Mouse (Mus musculus) hindbrain, embryonic 15.5 days (tissue): ENCODE measurements at regions not wholly inside any gene's neighbourhood (a gene's known extent, or its start where the extent isn't known, plus 50 kb on each side); places are given as distances from the start of the nearest gene placed in this dataset.

Experiments used
- ATAC-seq: fragments of 200-750 bp; cut with Nextera tagmentation; 2 replicates; pipeline ENCODE4 v1.8.0; 2017; ENCODE audit warnings: low read depth, moderate number of reproducible peaks, moderate TSS enrichment; ENCODE audit not compliant: low FRiP score
- H3K27ac ChIP-seq: fragments of 300-500 bp; sonication (generic); replicated peaks from 2 replicates; pipeline ENCODE4 v1.5.1; 2015; ENCODE audit warnings: mild to moderate bottlenecking, inconsistent platforms
- H3K27me3 ChIP-seq: fragments of 300-500 bp; sonication (generic); 2 replicates; pipeline ENCODE4 v1.6.1; 2015; ENCODE audit warnings: control low read depth, inconsistent platforms
- H3K36me3 ChIP-seq: fragments of 300-500 bp; sonication (generic); 2 replicates; pipeline ENCODE4 v1.6.1; 2015; ENCODE audit warnings: control low read depth, inconsistent platforms
- H3K4me1 ChIP-seq: fragments of 300-500 bp; sonication (generic); replicated peaks from 2 replicates; pipeline ENCODE4 v1.6.1; 2015; ENCODE audit warnings: control low read depth, inconsistent platforms
- H3K4me2 ChIP-seq: fragments of 300-500 bp; sonication (generic); 2 replicates; pipeline ENCODE4 v1.6.1; 2015; ENCODE audit warnings: moderate library complexity, mild to moderate bottlenecking, inconsistent platforms
- H3K4me3 ChIP-seq: fragments of 300-500 bp; sonication (generic); 2 replicates; pipeline ENCODE4 v1.5.1; 2015; ENCODE audit warnings: mild to moderate bottlenecking, inconsistent platforms
- H3K9ac ChIP-seq: fragments of 300-500 bp; sonication (generic); 2 replicates; pipeline ENCODE4 v1.6.1; 2015; ENCODE audit warnings: inconsistent platforms
- H3K9me3 ChIP-seq: fragments of 300-500 bp; sonication (generic); 2 replicates; pipeline ENCODE4 v1.6.1; 2016; ENCODE audit warnings: control low read depth, inconsistent platforms
- WGBS: fragments of 180-500 bp; shearing (Covaris S2); methylation state at CpG from one replicate; pipeline ENCODE4 v1.1.7; 2015; 5-methylcytosine and 5-hydroxymethylcytosine counted together

DNA sequence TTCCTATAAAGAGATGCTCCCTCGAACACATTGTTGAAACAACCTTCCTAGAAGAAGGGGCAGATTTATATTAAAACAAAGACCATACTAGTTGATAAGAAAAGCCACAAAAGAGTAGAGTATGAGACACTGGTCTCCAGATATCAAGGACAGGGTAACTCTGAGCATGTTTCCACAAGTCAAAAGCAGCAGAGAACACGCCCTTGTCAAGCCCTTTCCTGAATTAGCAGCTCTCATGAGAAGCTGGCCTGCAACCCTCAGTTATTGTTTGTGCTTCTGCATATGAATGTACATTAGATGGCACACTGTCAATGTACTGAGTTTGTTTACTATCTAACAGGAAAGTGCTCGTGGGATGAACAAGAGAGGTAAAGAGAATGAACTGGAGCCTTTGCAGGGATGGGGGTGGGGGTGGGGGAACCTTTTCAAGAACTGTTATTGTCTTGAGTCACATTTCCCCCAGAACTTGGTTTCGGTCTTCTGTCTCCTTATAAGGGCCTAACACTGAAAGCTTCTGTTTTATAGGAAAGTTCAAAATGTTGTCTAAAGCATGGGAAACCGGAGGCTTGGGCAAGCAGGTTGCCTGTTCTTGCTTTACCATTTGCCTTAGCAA lies 228.6 kb upstream of the Zpld1 start:
- no peaks in the 10 kb centered on the region for H3K27me3 ChIP-seq
- no peak for ATAC-seq
- no peaks in the 10 kb centered on the region for H3K36me3 ChIP-seq
- H3K4me3 ChIP-seq: no peak overlapping the region
- no peaks in the 10 kb centered on the region for H3K9me3 ChIP-seq
- no peak overlapping the region for H3K4me2 ChIP-seq
- no peak overlapping the region for H3K27ac ChIP-seq
- WGBS: 75% methylated on average over 5 of the region's 5 CpGs
- H3K9ac ChIP-seq: no peak overlapping the region
- no peaks in the 10 kb centered on the region for H3K4me1 ChIP-seq

GRCm38 (mm10) chr16:55523264-55523663 lies 225.5 kb upstream of the Zpld1 start:
- H3K9ac ChIP-seq: no peak overlapping the region
- no peaks in the 10 kb centered on the region for H3K9me3 ChIP-seq
- H3K4me3 ChIP-seq: no peak overlapping the region
- no peak for ATAC-seq
- H3K4me2 ChIP-seq: no peak overlapping the region
- no peak overlapping the region for H3K27ac ChIP-seq
- H3K27me3 ChIP-seq: no peaks in the 10 kb centered on the region
- no peaks in the 10 kb centered on the region for H3K36me3 ChIP-seq
- no peaks in the 10 kb centered on the region for H3K4me1 ChIP-seq
- WGBS: 90% methylated on average over 1 of the region's 1 CpGs

DNA sequence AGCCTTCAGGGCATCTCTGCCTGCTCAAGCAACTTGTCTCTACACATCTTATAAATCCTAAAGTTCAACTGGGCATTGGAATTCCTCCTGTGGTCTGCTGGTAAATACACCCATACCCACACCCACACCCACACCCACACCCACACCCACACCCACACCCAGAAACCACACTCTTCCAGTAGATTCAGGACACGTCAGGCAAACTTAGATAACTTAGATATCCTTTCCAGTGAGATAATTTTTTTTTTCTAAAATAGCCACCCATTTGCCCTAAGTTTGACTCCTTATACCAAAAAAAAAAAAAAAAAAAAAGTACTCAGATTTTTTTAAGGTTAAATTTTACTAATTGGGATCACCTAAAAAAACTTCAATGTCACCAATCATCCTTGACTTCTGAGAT lies 224.5 kb upstream of the Zpld1 start:
- Histone ChIP-seq H3K36me3 (no peaks in the 10 kb centered on the region), H3K9ac (no peak overlapping the region), H3K9me3 (no peaks in the 10 kb centered on the region), H3K27ac (no peak overlapping the region), H3K27me3 (no peaks in the 10 kb centered on the region), H3K4me3 (no peak overlapping the region), H3K4me1 (no peaks in the 10 kb centered on the region), H3K4me2 (no peak overlapping the region)
- 90% methylated on average over 1 of the region's 1 CpGs for WGBS
- no peak for ATAC-seq

DNA sequence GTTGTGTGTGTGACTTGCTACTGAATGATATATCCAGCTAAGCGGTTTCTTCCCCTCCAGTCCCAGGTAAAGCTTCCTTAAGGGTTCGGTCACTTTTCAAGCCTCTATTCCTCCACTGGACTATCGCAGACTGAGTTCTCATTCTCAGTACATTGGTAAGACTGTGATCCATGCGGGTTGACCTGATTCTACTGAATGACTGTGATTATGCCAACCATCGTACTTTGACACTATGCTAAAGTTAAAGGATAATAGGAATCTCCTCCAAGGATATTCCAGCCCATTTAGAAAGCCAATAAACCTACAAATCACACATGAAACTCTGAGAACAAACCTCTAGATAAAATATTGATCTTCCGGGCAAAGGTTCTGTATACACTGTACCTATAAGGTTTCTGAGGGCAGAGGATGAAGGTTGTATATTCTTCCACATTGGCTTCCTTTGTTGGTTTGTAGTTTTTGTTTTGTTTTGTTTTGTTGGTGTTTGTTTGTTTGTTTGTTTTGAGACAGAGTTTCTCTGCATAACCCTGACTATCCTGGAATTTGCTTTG lies 223.7 kb upstream of the Zpld1 start:
- no peaks in the 10 kb centered on the region for H3K4me1 ChIP-seq
- H3K4me2 ChIP-seq: no peak overlapping the region
- 95% methylated on average over 6 of the region's 6 CpGs for WGBS
- H3K9me3 ChIP-seq: no peaks in the 10 kb centered on the region
- ATAC-seq: no peak
- H3K36me3 ChIP-seq: no peaks in the 10 kb centered on the region
- no peak overlapping the region for H3K9ac ChIP-seq
- H3K27ac ChIP-seq: no peak overlapping the region
- H3K27me3 ChIP-seq: no peaks in the 10 kb centered on the region
- no peak overlapping the region for H3K4me3 ChIP-seq

DNA sequence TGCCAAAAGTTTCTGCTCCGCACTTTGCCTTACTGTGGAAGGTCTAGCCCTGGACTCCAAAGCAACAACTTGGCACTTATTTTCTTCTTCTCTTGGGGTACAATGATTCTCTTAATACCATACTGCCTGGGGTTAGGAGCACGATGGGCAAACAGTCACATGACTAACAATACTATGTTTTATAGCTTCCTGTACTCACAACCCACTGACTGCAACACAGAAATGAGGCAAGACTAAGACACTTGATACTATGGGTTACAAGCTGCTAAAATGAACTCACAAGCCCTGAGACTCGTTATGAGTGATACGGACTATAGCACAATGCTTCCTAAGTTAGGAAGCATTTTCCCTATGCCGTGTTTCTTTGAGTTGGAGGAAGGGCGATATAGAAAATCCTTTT lies 222.3 kb upstream of the Zpld1 start:
- Histone ChIP-seq H3K9ac (no peak overlapping the region), H3K4me2 (no peak overlapping the region), H3K4me1 (peaks cover 3% of the 10 kb centered on the region), H3K9me3 (no peaks in the 10 kb centered on the region), H3K36me3 (no peaks in the 10 kb centered on the region), H3K4me3 (no peak overlapping the region), H3K27me3 (no peaks in the 10 kb centered on the region), H3K27ac (no peak overlapping the region)
- no peak for ATAC-seq
- 91% methylated on average over 6 of the region's 6 CpGs for WGBS

DNA sequence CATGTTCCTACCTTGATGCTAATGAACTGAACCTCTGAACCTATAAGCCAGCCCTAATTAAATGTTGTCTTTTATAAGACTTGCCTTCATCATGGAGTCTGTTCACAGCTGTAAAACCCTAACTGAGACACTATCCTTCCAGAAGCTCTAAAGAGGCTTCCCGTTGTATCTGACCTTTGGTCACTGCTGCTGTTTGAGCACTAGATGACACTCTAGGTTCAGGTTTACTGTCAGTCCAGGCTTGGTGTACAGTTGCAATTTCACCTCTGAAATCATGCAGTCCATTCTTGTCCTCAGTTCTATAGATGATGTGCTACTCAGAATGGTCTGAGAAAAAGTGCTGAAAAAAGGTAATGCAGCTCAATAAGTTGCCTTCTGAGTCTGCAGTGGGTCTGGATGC lies 221.9 kb upstream of the Zpld1 start:
- Histone ChIP-seq H3K27me3 (no peaks in the 10 kb centered on the region), H3K4me2 (no peak overlapping the region), H3K36me3 (no peaks in the 10 kb centered on the region), H3K4me1 (peaks cover 7% of the 10 kb centered on the region), H3K27ac (no peak overlapping the region), H3K9ac (no peak overlapping the region), H3K4me3 (no peak overlapping the region), H3K9me3 (no peaks in the 10 kb centered on the region)
- 88% methylated on average over 1 of the region's 1 CpGs for WGBS
- ATAC-seq: no peak

DNA sequence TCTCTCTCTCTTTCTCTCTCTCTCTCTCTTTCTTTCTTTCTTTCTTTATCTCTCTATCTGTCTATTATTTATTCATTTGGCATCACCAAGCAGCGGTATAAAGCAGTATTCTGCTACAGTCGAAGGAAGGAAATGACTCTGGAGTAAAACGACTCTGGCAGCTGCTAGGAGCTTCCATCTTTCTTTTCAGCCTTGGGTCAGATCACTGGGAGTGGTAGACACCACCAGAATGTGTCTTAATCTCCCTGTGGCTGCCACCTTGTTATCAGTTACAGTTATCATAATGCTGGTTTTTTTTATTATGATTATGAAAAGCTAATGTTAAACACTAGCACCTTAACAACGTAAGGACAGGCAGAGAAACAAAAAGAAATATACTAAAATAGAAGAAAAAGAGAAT lies 219.2 kb upstream of the Zpld1 start:
- Histone ChIP-seq H3K9me3 (no peaks in the 10 kb centered on the region), H3K4me2 (no peak overlapping the region), H3K27me3 (no peaks in the 10 kb centered on the region), H3K27ac (no peak overlapping the region), H3K9ac (no peak overlapping the region), H3K4me3 (no peak overlapping the region), H3K4me1 (peaks cover 9% of the 10 kb centered on the region), H3K36me3 (no peaks in the 10 kb centered on the region)
- no peak for ATAC-seq
- WGBS: 81% methylated on average over 4 of the region's 4 CpGs

- Histone ChIP-seq H3K36me3 (no peaks in the 10 kb centered on the region), H3K27me3 (no peaks in the 10 kb centered on the region), H3K27ac (no peak overlapping the region), H3K9me3 (no peaks in the 10 kb centered on the region), H3K4me1 (peaks cover 9% of the 10 kb centered on the region), H3K9ac (0 out of 2 replicates have a peak overlapping the region, but pooled peaks have one; percentile 33), H3K4me2 (peak overlapping the region; percentile 59), H3K4me3 (peak overlapping the region; percentile 33)
- peak; percentile 69 for ATAC-seq
- 12% methylated on average over 16 of the region's 16 CpGs for WGBS
Measured at GRCm38 (mm10) chr16:55515228-55515696, 217.5 kb upstream of the Zpld1 start.

DNA sequence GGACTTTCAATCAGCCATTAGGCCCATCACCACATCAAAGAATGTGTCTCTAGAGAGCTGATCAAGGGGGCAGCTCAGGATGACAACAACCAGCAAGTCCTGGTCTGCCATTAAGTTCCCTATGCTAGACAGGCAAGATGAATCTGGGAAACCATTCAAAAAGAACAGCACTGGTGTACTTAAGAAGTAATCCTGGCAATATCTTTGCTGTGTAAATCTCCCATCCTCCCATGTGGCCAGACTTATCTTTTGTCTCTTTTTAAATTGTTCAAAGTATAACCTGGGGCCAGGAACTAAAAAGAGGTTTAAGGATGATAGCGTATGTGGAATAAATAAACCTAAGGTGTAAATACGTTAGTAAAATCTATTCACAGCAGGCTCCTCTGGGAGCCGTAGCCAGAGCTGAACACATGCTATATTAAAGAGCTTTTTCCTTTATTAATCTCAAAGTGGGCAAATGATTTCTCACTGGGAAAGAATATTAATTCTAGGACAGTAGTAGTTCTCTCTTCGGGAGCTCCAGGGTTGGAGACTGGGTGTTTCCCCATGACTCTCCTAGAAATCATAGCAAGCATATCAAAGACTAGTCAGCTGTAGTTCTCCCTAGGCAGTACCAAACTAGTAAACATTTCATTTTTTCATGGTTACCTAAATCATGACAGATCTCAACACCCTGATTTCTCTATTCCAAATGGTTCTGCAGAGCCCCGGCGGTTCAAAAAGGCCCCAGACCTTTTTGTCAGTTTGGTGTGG lies 216.8 kb upstream of the Zpld1 start:
- WGBS: 52% methylated on average over 6 of the region's 6 CpGs

DNA sequence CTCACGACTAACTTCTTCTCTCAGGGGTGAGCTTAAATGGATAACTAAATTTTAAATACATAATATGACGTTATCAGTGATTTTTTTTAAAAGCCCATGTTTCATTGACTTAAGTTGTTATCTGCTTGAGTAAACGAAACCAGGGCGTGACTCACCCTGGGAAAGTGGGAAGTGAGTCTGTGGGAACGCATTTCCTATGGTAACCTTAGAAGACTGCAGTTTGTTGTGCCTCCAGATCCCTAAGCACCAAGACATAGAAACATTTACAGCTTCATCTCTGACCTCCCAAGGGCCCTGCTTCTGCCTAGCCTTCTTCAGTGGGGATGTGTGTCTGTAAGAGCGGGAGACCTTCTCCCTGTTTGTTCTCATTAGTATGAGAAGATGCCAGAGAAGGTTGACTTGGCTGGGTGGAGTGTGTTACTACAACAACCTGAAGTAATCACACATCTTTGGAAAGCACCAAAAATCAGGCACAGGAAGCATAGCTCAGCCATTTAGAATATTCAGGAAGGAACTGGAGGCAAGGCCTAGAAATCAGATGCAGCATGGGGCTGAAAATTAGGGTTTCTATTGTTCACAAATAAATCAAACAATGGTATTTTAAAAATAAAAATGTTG lies 207.1 kb upstream of the Zpld1 start:
- Histone ChIP-seq H3K9ac (no peak overlapping the region), H3K4me2 (no peak overlapping the region), H3K4me1 (no peaks in the 10 kb centered on the region), H3K27ac (no peak overlapping the region), H3K4me3 (no peak overlapping the region), H3K27me3 (no peaks in the 10 kb centered on the region), H3K9me3 (no peaks in the 10 kb centered on the region), H3K36me3 (no peaks in the 10 kb centered on the region)
- ATAC-seq: no peak
- WGBS: 90% methylated on average over 6 of the region's 6 CpGs

More for the DNA sequence above, 216.8 kb upstream of the Zpld1 start:
- peak; percentile 23; the same call in 1 of the 2 replicates for ATAC-seq
- Histone ChIP-seq H3K9ac (no peak overlapping the region), H3K4me1 (peaks cover 9% of the 10 kb centered on the region), H3K9me3 (no peaks in the 10 kb centered on the region), H3K4me3 (peak overlapping the region; percentile 33; the same call in 1 of the 2 replicates), H3K27ac (no peak overlapping the region), H3K4me2 (peak overlapping the region; percentile 59), H3K36me3 (no peaks in the 10 kb centered on the region), H3K27me3 (no peaks in the 10 kb centered on the region)

DNA sequence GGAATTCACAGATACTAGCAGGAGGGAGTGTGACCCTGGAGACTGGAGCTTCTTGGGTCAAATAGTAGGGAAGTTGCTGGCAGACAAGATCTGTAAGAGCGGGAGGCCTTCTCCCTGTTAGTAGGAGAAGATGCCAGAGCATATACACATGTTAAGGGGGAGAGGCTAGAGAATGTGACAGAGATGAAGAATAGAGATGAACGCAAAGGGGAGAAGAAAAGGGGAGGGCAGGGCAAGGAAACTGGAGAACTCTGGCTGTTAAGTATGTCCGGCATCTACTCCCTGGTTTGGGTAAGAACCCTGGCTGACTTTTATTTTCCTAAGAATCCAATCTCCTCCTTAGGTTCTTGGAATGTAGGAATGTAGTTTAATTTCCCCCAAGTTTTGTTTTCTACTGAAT lies 206.5 kb upstream of the Zpld1 start:
- no peak for ATAC-seq
- no peaks in the 10 kb centered on the region for H3K4me1 ChIP-seq
- 90% methylated on average over 3 of the region's 3 CpGs for WGBS

GRCm38 (mm10) chr16:55503273-55503672 lies 205.5 kb upstream of the Zpld1 start:
- Histone ChIP-seq H3K27ac (no peak overlapping the region), H3K27me3 (no peaks in the 10 kb centered on the region), H3K4me2 (no peak overlapping the region), H3K4me3 (no peak overlapping the region), H3K9me3 (no peaks in the 10 kb centered on the region), H3K9ac (no peak overlapping the region), H3K36me3 (no peaks in the 10 kb centered on the region), H3K4me1 (no peaks in the 10 kb centered on the region)
- no peak for ATAC-seq

More for the DNA sequence above, 206.5 kb upstream of the Zpld1 start:
- Histone ChIP-seq H3K9me3 (no peaks in the 10 kb centered on the region), H3K36me3 (no peaks in the 10 kb centered on the region), H3K27ac (no peak overlapping the region), H3K9ac (no peak overlapping the region), H3K27me3 (no peaks in the 10 kb centered on the region), H3K4me2 (no peak overlapping the region), H3K4me3 (no peak overlapping the region)
